Mouse (Mus musculus): Measurements from ENCODE around the gene Cntnap2. TPM values are rescaled to one million over a fixed set of nuclear protein-coding genes. Genes with fewer than 3 reads are reported as not detected.

Cntnap2 gene
- total and polyA plus RNA-seq, 2 experiments from 2014 or later: 0.04 to 1.4 TPM

DNA sequence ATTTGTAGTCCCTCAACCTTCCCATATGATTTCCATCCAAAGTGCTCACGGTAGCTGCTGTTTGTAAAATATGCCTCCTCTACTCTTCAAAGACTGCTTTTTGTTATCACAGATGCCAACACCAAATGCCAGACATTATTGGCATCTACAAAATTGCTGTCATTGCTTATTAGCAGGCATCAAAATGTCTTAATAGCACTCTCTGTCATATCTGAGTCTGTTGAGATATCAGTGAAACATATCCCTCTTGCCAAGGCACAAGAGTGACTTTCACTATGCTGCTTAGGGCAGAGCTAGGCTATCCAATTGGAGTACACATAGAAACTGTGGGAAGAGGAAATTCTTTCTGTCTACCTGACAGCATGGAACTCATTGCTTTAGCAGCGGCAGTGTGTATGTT lies 1301.9 kb downstream of the Cntnap2 start:
- Histone ChIP-seq H3K4me3 (ENCODE audit: low read depth, low read length) (no peak overlapping the region), H3K27ac (ENCODE audit: low read depth) (no peak overlapping the region), H3K9ac (replicated peaks; ENCODE audit: low read depth, low read length) (no peak overlapping the region), H3K9me3 (replicated peaks; ENCODE audit: control insufficient read depth, low read length) (no peaks in the 10 kb centered on the region), H3K4me1 (ENCODE audit: control insufficient read depth, insufficient read depth) (no peaks in the 10 kb centered on the region), H3K4me2 (ENCODE audit: low read depth, low read length) (no peak overlapping the region), H3K36me3 (replicated peaks; ENCODE audit: control insufficient read depth, insufficient read depth, low read length) (no peaks in the 10 kb centered on the region), H3K27me3 (ENCODE audit: control insufficient read depth, insufficient read depth, low read length) (no peaks in the 10 kb centered on the region)
- TF ChIP-seq EP300 (IDR thresholded peaks at IDR 0.05; ENCODE audit: low read depth) (no peak), CTCF (IDR thresholded peaks at IDR 0.05; ENCODE audit: low read depth) (no peak)
- ATAC-seq (ENCODE audit: insufficient read depth, low read depth) (no peak), DNase-seq (ENCODE audit: low spot score) (no peak)
- WGBS: 52% methylated on average over 2 of the region's 2 CpGs

DNA sequence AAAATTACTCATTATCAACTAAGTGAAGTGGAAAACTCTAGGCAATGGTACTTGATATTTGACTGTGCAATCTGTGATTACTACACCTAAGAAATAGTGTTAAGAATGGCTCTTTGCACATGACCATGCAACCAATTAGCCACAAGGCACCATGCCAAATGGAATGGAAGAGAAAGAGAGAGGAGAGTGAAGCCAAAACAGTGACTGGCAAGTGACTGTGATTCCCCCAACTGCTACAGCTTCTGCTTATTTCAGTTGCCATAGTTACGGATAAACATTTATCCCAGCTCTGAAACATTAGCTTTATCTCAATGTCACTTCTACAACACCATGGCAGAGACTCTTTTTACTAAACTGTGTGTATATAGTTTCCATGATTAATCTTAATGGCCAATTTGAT lies 1303.0 kb downstream of the Cntnap2 start:
- H3K4me1 ChIP-seq (ENCODE audit: control insufficient read depth, insufficient read depth): no peaks in the 10 kb centered on the region
- no peak overlapping the region for H3K27ac ChIP-seq (ENCODE audit: low read depth)
- no peaks in the 10 kb centered on the region for H3K9me3 ChIP-seq (replicated peaks; ENCODE audit: control insufficient read depth, low read length)
- no peak overlapping the region for H3K4me3 ChIP-seq (ENCODE audit: low read depth, low read length)
- no peak overlapping the region for H3K9ac ChIP-seq (replicated peaks; ENCODE audit: low read depth, low read length)
- H3K4me2 ChIP-seq (ENCODE audit: low read depth, low read length): no peak overlapping the region
- DNase-seq (ENCODE audit: low spot score): no peak
- no peak for TF ChIP-seq EP300 (IDR thresholded peaks at IDR 0.05; ENCODE audit: low read depth)
- TF ChIP-seq CTCF (IDR thresholded peaks at IDR 0.05; ENCODE audit: low read depth): no peak
- no peaks in the 10 kb centered on the region for H3K27me3 ChIP-seq (ENCODE audit: control insufficient read depth, insufficient read depth, low read length)
- 73% methylated on average over 1 of the region's 1 CpGs for WGBS
- no peak for ATAC-seq (ENCODE audit: insufficient read depth, low read depth)
- H3K36me3 ChIP-seq (replicated peaks; ENCODE audit: control insufficient read depth, insufficient read depth, low read length): no peaks in the 10 kb centered on the region

DNA sequence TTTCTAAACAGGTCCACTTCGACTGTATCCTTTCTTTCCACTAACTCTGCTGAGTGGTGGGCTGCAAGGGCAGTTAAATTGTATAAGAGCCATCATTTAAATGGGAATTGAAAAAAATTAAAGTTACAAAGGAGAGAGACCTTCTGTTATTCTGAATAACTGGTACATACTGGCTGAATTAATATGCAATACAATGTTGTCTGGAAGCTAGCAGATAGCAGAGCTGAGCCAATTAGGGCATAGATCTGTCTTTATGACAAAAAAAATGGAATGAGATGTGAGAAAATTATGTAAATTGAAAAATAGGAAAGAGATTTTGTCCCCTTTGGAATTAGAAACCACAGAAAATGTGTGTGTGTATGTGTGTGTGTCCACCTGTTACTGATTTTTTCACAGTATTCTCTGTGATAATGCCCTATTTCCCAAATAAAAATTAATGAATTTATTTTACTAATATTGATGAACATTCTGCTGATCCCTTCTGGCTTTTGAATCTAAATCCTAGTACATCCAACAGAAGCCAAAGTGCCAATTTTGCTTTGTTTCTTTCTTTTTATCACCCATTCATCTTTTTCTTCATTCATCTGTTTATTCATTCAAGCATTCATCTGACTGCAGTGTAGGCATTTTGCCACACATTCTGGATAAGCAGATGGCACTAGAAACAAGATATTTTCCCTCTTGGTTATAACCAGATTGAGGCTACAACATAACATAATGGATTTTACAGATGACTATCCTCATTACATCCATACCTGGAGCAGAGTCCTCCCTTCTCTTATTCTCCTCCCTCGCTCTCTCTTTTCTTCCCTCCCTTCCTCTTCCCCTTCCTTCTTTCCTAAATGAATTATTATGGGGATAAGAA lies 1339.8 kb downstream of the Cntnap2 start:
- Histone ChIP-seq H3K9ac (replicated peaks; ENCODE audit: low read depth, low read length) (no peak overlapping the region), H3K36me3 (replicated peaks; ENCODE audit: control insufficient read depth, insufficient read depth, low read length) (no peaks in the 10 kb centered on the region), H3K4me2 (ENCODE audit: low read depth, low read length) (no peak overlapping the region), H3K27me3 (ENCODE audit: control insufficient read depth, insufficient read depth, low read length) (no peaks in the 10 kb centered on the region), H3K9me3 (replicated peaks; ENCODE audit: control insufficient read depth, low read length) (no peaks in the 10 kb centered on the region), H3K27ac (ENCODE audit: low read depth) (no peak overlapping the region), H3K4me3 (ENCODE audit: low read depth, low read length) (no peak overlapping the region), H3K4me1 (ENCODE audit: control insufficient read depth, insufficient read depth) (no peaks in the 10 kb centered on the region)
- ATAC-seq (ENCODE audit: insufficient read depth, low read depth) (no peak), DNase-seq (ENCODE audit: low spot score) (no peak)
- WGBS: 52% methylated on average over 2 of the region's 2 CpGs
- TF ChIP-seq CTCF (IDR thresholded peaks at IDR 0.05; ENCODE audit: low read depth) (no peak), EP300 (IDR thresholded peaks at IDR 0.05; ENCODE audit: low read depth) (no peak)

DNA sequence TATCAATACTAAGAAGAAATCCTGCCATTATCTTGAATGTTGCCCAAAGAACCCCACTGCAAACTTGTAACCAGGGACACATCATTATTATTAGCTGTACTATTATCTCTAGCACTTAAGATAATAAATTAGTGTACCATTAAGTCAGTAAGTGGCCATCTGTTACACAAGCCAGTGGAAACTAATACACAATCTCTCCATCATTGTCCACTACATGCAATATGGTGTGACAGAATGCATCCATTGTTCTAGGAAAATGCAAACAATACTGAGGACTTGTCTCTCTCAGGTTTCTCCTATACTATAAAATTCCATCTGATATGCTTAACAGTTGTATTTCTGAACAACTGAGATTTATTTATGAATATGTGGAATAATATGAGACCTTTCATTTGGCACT lies 1355.0 kb downstream of the Cntnap2 start:
- H3K9ac ChIP-seq (replicated peaks; ENCODE audit: low read depth, low read length): no peak overlapping the region
- no peaks in the 10 kb centered on the region for H3K4me1 ChIP-seq (ENCODE audit: control insufficient read depth, insufficient read depth)
- ATAC-seq (ENCODE audit: insufficient read depth, low read depth): no peak
- DNase-seq (ENCODE audit: low spot score): no peak
- TF ChIP-seq EP300 (IDR thresholded peaks at IDR 0.05; ENCODE audit: low read depth) (no peak), CTCF (IDR thresholded peaks at IDR 0.05; ENCODE audit: low read depth) (no peak)
- H3K9me3 ChIP-seq (replicated peaks; ENCODE audit: control insufficient read depth, low read length): no peaks in the 10 kb centered on the region
- no peaks in the 10 kb centered on the region for H3K36me3 ChIP-seq (replicated peaks; ENCODE audit: control insufficient read depth, insufficient read depth, low read length)
- no peak overlapping the region for H3K27ac ChIP-seq (ENCODE audit: low read depth)
- H3K4me2 ChIP-seq (ENCODE audit: low read depth, low read length): no peak overlapping the region
- H3K4me3 ChIP-seq (ENCODE audit: low read depth, low read length): no peak overlapping the region
- no peaks in the 10 kb centered on the region for H3K27me3 ChIP-seq (ENCODE audit: control insufficient read depth, insufficient read depth, low read length)

DNA sequence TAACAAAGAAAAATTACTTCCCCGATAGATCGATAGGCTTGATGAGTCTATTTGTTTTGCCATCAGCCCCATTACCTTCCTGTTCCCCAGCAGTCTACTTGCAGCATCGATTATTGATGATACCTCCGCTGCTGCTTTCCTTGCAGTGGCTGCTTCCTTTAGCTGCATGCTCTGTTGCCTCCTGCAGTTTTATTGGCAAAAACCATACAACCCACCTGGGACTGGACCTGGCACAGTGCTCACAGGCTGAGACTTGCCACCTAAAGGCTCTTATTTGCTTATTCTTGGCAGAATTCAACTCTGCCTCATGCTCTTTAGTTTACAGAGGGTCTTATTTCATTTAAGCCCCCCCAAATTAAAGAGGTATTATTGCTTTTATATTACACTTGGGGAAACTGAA lies 1355.4 kb downstream of the Cntnap2 start:
- no peaks in the 10 kb centered on the region for H3K4me1 ChIP-seq (ENCODE audit: control insufficient read depth, insufficient read depth)
- no peaks in the 10 kb centered on the region for H3K36me3 ChIP-seq (replicated peaks; ENCODE audit: control insufficient read depth, insufficient read depth, low read length)
- TF ChIP-seq CTCF (IDR thresholded peaks at IDR 0.05; ENCODE audit: low read depth) (no peak), EP300 (IDR thresholded peaks at IDR 0.05; ENCODE audit: low read depth) (no peak)
- DNase-seq (ENCODE audit: low spot score) (no peak), ATAC-seq (ENCODE audit: insufficient read depth, low read depth) (no peak)
- no peaks in the 10 kb centered on the region for H3K27me3 ChIP-seq (ENCODE audit: control insufficient read depth, insufficient read depth, low read length)
- H3K9ac ChIP-seq (replicated peaks; ENCODE audit: low read depth, low read length): no peak overlapping the region
- no peak overlapping the region for H3K4me2 ChIP-seq (ENCODE audit: low read depth, low read length)
- H3K4me3 ChIP-seq (ENCODE audit: low read depth, low read length): no peak overlapping the region
- 81% methylated on average over 4 of the region's 4 CpGs for WGBS
- no peaks in the 10 kb centered on the region for H3K9me3 ChIP-seq (replicated peaks; ENCODE audit: control insufficient read depth, low read length)
- no peak overlapping the region for H3K27ac ChIP-seq (ENCODE audit: low read depth)

DNA sequence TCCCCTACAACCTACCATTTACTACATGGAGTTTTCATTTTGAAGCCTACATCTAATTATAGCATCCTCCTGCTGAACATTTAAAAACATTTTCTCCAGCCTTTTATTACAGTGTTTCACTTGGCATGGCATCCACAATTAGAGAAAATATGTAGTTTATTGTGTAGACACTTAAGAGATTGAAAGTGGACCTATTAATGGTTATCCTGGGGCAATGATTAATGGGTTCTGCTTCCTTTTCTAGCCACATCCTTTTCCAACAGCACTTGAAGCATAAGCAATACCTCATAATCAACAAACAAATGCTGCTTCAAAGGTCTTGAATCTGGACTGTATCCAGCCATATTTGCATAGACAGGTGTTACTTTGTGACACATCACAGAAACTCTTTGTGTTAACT lies 1360.7 kb downstream of the Cntnap2 start:
- DNase-seq (ENCODE audit: low spot score) (no peak), ATAC-seq (ENCODE audit: insufficient read depth, low read depth) (no peak)
- TF ChIP-seq CTCF (IDR thresholded peaks at IDR 0.05; ENCODE audit: low read depth) (no peak), EP300 (IDR thresholded peaks at IDR 0.05; ENCODE audit: low read depth) (no peak)
- no peak overlapping the region for H3K9ac ChIP-seq (replicated peaks; ENCODE audit: low read depth, low read length)
- no peak overlapping the region for H3K4me3 ChIP-seq (ENCODE audit: low read depth, low read length)
- no peaks in the 10 kb centered on the region for H3K9me3 ChIP-seq (replicated peaks; ENCODE audit: control insufficient read depth, low read length)
- H3K36me3 ChIP-seq (replicated peaks; ENCODE audit: control insufficient read depth, insufficient read depth, low read length): no peaks in the 10 kb centered on the region
- H3K27ac ChIP-seq (ENCODE audit: low read depth): no peak overlapping the region
- H3K4me2 ChIP-seq (ENCODE audit: low read depth, low read length): no peak overlapping the region
- H3K4me1 ChIP-seq (ENCODE audit: control insufficient read depth, insufficient read depth): no peaks in the 10 kb centered on the region
- no peaks in the 10 kb centered on the region for H3K27me3 ChIP-seq (ENCODE audit: control insufficient read depth, insufficient read depth, low read length)
